Mouse (Mus musculus) forebrain, embryonic 16.5 days (tissue): ENCODE results near the gene L2hgdh. TPM values are rescaled to one million over a fixed set of nuclear protein-coding genes. Genes with fewer than 3 reads are reported as not detected.
A peak's percentile ranks its signal among the peaks of the same experiment; 100 is the strongest.
"Not testable (repeated sequence)": the region's sequence is repeated elsewhere in the genome, so short reads cannot be mapped to it uniquely, and the experiment has no call there.

Experiments
- ATAC-seq: fragments of 200-750 bp; cut with Nextera tagmentation; 2 replicates; pipeline ENCODE4 v1.8.0; 2017; ENCODE audit warnings: mild to moderate bottlenecking, moderate library complexity
- H3K27ac ChIP-seq: fragments of 300-500 bp; sonication (generic); 2 replicates; pipeline ENCODE4 v1.5.1; 2014; ENCODE audit warnings: low read length, control low read depth
- H3K27me3 ChIP-seq: fragments of 300-500 bp; sonication (generic); replicated peaks from 2 replicates; pipeline ENCODE4 v1.6.1; 2014; ENCODE audit warnings: low read length; ENCODE audit not compliant: control insufficient read depth, insufficient read depth
- H3K36me3 ChIP-seq: fragments of 300-500 bp; sonication (generic); 2 replicates; pipeline ENCODE4 v1.6.1; 2014; ENCODE audit not compliant: control insufficient read depth, insufficient read depth
- H3K4me1 ChIP-seq: fragments of 300-500 bp; sonication (generic); replicated peaks from 2 replicates; pipeline ENCODE4 v1.6.1; 2014; ENCODE audit warnings: low read length; ENCODE audit not compliant: control insufficient read depth, insufficient read depth
- H3K4me2 ChIP-seq: fragments of 300-500 bp; sonication (generic); 2 replicates; pipeline ENCODE4 v1.6.1; 2014; ENCODE audit warnings: mild to moderate bottlenecking, low read length, control low read depth
- H3K4me3 ChIP-seq: fragments of 300-500 bp; sonication (generic); replicated peaks from 2 replicates; pipeline ENCODE4 v1.5.1; 2014; ENCODE audit warnings: mild to moderate bottlenecking, low read length, control low read depth
- H3K9ac ChIP-seq: fragments of 300-500 bp; sonication (generic); replicated peaks from 2 replicates; pipeline ENCODE4 v1.6.1; 2014; ENCODE audit warnings: low read depth, low read length, control low read depth
- H3K9me3 ChIP-seq: fragments of 300-500 bp; sonication (generic); 2 replicates; pipeline ENCODE4 v1.6.1; 2016; ENCODE audit warnings: low read length; ENCODE audit not compliant: control insufficient read depth
- WGBS: fragments of 180-500 bp; shearing (Covaris S2); extraction: QIAGEN DNeasy Blood & Tissue Kit; methylation state at CpG from one replicate; pipeline ENCODE4 v1.1.7; 2014; 5-methylcytosine and 5-hydroxymethylcytosine counted together
- polyA plus RNA-seq: library from polyadenylated mRNA; unstranded; fragments of >200 nt; fragmentation: Nextera tagmentation; extraction: Ambion mirVana; gene quantifications from 2 replicates; pipeline ENCODE4 v1.2.1, GENCODE M21; 2015

L2hgdh gene
- polyA plus RNA-seq, 1 experiment from 2014 or later, result 15.0 TPM

DNA sequence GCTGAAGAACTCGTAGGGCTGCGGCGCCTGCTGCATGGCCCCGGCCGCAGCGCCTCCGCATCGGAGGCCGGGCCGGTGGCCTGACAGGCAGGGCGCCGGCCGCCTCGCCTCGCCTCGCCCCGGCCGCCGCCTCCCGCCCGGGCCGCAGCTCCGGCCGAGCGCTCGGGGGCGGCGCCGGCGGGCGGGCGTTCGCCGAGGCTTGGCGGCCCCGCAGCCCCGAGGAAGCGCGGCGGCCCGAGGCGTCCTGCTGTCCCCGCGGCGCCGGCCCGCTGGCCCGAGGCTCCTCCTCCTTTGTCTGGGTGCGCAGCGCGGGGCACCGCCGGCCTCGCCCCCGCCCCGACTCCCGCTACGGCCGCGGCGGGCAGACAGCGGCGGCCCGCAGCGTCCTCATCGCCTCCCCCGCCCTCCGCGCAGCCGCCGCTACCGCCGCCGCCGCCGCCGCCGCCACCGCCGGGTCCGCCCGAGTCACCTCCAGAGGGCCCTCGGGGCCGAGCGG, 43.1 kb downstream of the L2hgdh start, which contains the start of gene Sos2:
TSS of gene Sos2 (minus strand) at position 287 of the 496 bp plus-strand sequence.
- ATAC-seq, result no peak; the same call in 1 of the 2 replicates
- H3K9ac ChIP-seq, result peak within 1 kb of the TSS; percentile 92
- H3K4me3 ChIP-seq, result peak within 1 kb of the TSS; percentile 97
- no peaks in the 10 kb centered on the region for H3K27me3 ChIP-seq
- peaks cover 15% of the 10 kb centered on the region for H3K4me1 ChIP-seq
- H3K27ac ChIP-seq, result peak within 1 kb of the TSS; percentile 95
- H3K36me3 ChIP-seq, result no peaks in the 10 kb centered on the region
- no peaks in the 10 kb centered on the region for H3K9me3 ChIP-seq
- peak within 1 kb of the TSS; percentile 71 for H3K4me2 ChIP-seq
- under 1% methylated on average over 67 of the region's 85 CpGs for whole genome bisulfite sequencing

DNA sequence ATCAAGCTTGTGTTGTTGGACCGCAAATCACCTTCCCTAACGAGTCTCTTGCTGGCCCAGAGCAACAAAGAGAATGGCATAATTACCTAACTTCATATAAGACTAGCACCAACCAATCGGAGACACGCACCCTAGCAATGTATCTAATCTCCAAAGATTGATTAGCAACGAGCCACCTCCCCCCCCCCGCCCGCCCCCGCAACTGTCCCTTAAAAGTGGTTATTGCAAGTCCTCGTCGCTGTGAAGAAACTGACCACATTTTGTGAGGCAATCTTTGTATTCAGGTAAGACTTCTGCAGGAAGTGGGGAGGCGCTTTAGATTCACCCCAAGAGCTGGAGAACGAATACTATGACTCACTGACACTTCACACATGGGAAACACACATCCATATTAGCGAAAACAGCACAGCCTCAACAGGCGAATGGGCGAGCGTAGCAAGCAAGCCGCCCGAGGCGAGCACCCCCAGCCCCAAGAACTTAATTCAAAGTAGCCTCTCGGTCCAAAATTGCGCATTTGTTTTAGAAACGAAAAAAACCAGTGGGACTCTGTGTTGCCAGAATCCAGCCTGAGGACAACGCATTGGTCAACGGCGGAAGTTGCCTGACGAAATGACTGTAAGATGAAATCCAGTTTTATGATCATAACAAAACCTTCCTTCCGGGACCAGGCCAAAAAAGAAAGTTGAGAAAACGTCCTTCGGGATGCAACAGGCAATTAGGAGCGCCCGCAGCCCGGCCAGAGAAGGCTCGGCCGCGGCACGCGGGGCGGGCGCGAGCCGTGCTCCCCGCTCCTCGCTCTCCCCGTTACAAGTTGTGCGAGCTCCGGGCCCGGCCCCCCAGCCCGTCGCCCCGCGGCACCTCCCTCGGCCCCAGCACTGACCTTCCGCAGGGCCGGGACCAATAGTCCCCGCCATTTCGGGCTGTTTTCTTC, 43.8 kb downstream of the L2hgdh start:
- peak overlapping the region; percentile 92 for H3K9ac ChIP-seq
- no peaks in the 10 kb centered on the region for H3K36me3 ChIP-seq
- ATAC-seq, result peak; percentile 49
- peaks cover 15% of the 10 kb centered on the region for H3K4me1 ChIP-seq
- peak overlapping the region; percentile 65 for H3K4me2 ChIP-seq
- H3K4me3 ChIP-seq, result peak overlapping the region; percentile 97
- WGBS, result under 1% methylated on average over 56 of the region's 56 CpGs
- no peaks in the 10 kb centered on the region for H3K9me3 ChIP-seq
- H3K27me3 ChIP-seq, result no peaks in the 10 kb centered on the region
- H3K27ac ChIP-seq, result peak overlapping the region; percentile 95

DNA sequence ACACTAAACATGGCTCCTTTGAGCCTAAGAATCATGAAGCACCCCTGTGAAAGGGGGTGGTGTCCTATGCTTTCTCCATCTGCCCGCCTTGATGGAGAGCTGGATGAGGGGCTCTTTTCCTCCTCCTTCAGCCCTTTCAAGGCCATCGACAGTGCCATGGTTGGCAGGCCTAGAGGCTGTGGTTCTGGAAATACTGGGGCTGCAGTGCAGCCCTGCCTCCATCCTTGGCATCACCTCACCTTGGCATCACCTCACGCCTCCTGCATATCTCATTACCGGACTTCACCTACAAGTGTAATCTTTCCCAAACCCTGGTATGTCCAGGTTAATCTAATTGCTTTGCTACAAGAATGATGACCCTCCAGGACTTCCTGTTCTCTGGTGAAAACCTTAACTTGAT, 48.5 kb downstream of the L2hgdh start:
- no peak for ATAC-seq
- H3K4me2 ChIP-seq, result no peak overlapping the region
- no peaks in the 10 kb centered on the region for H3K36me3 ChIP-seq
- no peak overlapping the region for H3K27ac ChIP-seq
- no peak overlapping the region for H3K9ac ChIP-seq
- H3K9me3 ChIP-seq, result no peaks in the 10 kb centered on the region
- no peaks in the 10 kb centered on the region for H3K27me3 ChIP-seq
- H3K4me1 ChIP-seq, result peaks cover 10% of the 10 kb centered on the region
- no peak overlapping the region for H3K4me3 ChIP-seq
- WGBS, result 86% methylated on average over 4 of the region's 4 CpGs

DNA sequence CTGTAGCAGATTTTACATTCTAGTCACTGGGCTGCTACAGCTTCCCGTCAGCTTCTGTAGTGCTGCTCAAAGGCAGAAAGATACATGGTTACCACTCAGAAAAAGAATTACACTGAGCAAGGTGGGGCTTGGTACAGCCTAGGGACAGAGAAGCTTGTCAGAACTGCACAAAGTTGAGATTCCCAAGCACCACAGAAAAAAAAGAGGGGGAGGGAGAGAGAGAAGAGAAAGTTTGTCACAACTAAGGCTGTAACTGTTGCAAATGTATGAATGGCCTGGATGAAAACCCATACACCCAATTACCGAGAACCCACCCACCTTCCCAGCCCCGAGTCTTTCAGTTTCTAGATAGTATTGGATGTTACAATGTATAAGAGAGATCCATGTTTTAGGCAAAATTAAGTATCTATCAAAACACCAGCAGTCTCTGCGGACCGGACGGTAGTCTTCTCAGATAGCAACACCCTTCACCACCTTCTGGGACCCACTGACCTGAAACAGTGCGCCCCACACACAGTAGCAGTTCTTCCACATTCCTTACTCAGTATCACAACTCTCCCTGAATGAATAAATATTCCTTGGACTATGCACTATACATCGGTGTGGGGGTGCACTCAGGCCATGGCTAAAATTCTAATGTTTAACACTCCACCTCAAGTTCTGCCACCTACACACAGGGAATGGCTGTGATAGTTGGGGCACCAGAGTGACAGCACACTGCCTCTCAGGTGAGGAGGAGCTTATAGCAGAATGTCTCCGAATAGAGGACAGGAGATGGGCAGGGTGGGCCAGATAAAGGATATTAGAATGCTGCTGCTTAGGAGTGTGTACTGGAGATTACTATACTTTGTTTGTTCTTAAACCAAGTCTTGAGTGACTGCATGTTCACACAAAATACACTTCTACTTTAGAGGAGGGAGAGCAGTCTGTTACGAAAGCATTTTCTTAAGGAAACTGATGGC, 49.8 kb downstream of the L2hgdh start:
- Histone ChIP-seq H3K36me3 (no peaks in the 10 kb centered on the region), H3K27ac (no peak overlapping the region), H3K27me3 (no peaks in the 10 kb centered on the region), H3K9ac (no peak overlapping the region), H3K4me3 (no peak overlapping the region), H3K9me3 (no peaks in the 10 kb centered on the region), H3K4me2 (no peak overlapping the region), H3K4me1 (0 out of 2 replicates have a peak, but pooled peaks cover 2% of the 10 kb centered on the region)
- WGBS, result 86% methylated on average over 10 of the region's 10 CpGs
- ATAC-seq, result no peak

DNA sequence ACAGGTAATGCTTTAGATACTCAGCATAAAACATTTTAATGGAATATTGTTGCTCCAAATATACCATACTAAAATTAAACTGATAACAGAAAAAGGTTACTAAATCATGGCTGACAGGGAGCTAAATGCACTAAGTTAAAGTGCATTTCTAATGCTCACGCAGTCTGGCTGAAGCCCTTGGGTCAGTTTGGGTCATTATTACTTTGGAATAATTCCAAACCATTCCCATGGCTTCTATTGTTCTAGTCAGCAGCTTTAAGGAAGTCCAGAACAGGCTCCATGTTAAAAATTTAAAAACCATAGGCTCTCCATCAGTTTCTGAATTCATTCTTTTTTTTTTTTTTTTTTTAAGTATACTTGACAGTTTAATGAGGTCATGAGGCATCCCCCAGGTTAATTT, 50.5 kb downstream of the L2hgdh start:
- H3K36me3 ChIP-seq, result no peaks in the 10 kb centered on the region
- H3K27ac ChIP-seq, result no peak overlapping the region
- H3K9me3 ChIP-seq, result no peaks in the 10 kb centered on the region
- H3K4me2 ChIP-seq, result no peak overlapping the region
- no peak for ATAC-seq
- H3K4me3 ChIP-seq, result no peak overlapping the region
- WGBS, result 78% methylated on average over 1 of the region's 1 CpGs
- no peaks in the 10 kb centered on the region for H3K4me1 ChIP-seq
- no peak overlapping the region for H3K9ac ChIP-seq
- no peaks in the 10 kb centered on the region for H3K27me3 ChIP-seq

DNA sequence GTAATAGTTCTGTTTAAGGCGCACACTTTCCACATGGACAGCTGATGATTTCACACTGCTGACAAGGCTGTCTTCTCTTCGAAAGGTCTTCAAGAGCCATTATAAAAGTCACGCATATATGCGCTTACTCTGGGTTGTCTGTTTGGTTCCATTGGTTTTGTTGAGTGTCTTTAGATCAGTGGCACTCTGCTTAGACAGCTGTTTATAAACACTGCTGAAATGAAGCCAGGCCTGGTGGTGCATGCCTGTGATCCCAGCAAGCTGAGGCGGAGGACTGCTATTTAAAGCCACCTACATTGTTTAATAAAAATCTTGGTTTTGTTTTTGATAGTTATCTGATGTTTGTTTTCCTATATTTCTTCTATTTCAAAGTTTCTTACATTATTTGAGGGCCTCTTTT, 58.0 kb downstream of the L2hgdh start:
- no peaks in the 10 kb centered on the region for H3K27me3 ChIP-seq
- ATAC-seq, result no peak
- H3K4me1 ChIP-seq, result no peaks in the 10 kb centered on the region
- no peak overlapping the region for H3K9ac ChIP-seq
- WGBS, result 91% methylated on average over 5 of the region's 5 CpGs
- no peak overlapping the region for H3K27ac ChIP-seq
- H3K36me3 ChIP-seq, result no peaks in the 10 kb centered on the region
- H3K4me3 ChIP-seq, result no peak overlapping the region
- no peaks in the 10 kb centered on the region for H3K9me3 ChIP-seq
- no peak overlapping the region for H3K4me2 ChIP-seq

DNA sequence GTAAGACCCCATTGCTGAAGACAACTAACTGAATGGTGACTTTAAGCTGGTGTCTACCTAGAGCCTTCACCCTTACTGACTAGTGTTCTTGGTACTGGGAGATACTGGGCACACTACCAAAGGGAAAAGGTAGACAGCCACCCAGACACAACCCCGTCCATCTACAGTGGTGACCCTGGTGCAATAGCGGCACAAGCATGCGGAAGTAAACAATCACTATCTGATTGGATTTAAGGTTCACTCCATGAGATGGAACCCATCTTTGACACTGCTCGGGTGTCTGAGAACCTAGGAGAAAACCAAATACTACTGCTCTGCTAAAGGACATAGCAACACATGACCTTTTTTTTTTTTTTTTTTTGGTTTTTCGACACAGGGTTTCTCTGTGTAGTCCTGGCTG, 63.0 kb downstream of the L2hgdh start:
- H3K27me3 ChIP-seq, result no peaks in the 10 kb centered on the region
- no peaks in the 10 kb centered on the region for H3K9me3 ChIP-seq
- H3K9ac ChIP-seq, result no peak overlapping the region
- no peak for ATAC-seq
- no peak overlapping the region for H3K4me3 ChIP-seq
- H3K4me2 ChIP-seq, result no peak overlapping the region
- 98% methylated on average over 5 of the region's 5 CpGs for WGBS
- H3K36me3 ChIP-seq, result no peaks in the 10 kb centered on the region
- H3K27ac ChIP-seq, result no peak overlapping the region
- no peaks in the 10 kb centered on the region for H3K4me1 ChIP-seq

DNA sequence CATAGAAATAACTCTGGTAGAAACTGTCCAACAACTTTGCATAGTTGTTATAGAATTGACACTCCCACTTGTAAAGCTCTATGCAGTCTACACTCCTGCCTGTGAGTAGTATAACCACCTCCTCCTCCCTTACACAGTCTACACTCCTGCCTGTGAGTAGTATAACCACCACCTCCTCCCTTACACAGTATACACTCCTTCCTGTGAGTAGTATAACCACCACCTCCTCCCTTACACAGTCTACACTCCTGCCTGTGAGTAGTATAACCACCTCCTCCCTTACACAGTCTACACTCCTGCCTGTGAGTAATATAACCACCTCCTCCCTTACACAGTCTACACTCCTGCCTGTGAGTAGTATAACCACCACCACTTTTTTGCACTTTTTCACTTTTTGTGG, 70.7 kb downstream of the L2hgdh start:
- not testable (repeated sequence) for H3K27me3 ChIP-seq, H3K4me1 ChIP-seq, H3K4me3 ChIP-seq, H3K9me3 ChIP-seq, H3K9ac ChIP-seq, H3K4me2 ChIP-seq, H3K27ac ChIP-seq, H3K36me3 ChIP-seq
- peak; percentile 80 for ATAC-seq

DNA sequence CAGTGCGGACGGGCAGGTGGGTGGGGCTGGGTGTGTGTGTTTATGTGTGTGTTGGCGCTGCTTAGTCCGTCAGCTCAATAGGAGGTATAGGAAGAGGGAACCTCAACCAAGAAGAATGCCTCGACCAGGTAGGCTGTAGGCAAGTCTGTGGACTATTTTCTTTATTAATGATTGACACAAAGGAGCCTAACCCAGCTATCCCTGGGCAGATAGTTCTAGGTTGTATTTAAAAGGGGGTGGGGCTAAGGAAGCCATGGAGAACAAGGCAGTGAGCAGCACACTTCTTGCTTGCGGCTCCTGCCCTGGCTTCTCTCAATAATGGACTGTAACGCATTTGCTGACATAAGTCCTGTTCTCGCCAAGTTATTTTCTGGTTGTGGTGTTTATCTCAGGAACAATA, 75.2 kb downstream of the L2hgdh start:
- no peaks in the 10 kb centered on the region for H3K27me3 ChIP-seq
- peaks cover 5% of the 10 kb centered on the region for H3K4me1 ChIP-seq
- peaks cover 8% of the 10 kb centered on the region for H3K36me3 ChIP-seq
- H3K27ac ChIP-seq, result no peak overlapping the region
- ATAC-seq, result no peak
- H3K9ac ChIP-seq, result no peak overlapping the region
- 83% methylated on average over 8 of the region's 8 CpGs for WGBS
- no peak overlapping the region for H3K4me3 ChIP-seq
- no peak overlapping the region for H3K4me2 ChIP-seq
- no peaks in the 10 kb centered on the region; the same call in 1 of the 2 replicates for H3K9me3 ChIP-seq
